Comparison of ENCODE assay signal across 8 mouse cellular contexts in the genomic region with DNA sequence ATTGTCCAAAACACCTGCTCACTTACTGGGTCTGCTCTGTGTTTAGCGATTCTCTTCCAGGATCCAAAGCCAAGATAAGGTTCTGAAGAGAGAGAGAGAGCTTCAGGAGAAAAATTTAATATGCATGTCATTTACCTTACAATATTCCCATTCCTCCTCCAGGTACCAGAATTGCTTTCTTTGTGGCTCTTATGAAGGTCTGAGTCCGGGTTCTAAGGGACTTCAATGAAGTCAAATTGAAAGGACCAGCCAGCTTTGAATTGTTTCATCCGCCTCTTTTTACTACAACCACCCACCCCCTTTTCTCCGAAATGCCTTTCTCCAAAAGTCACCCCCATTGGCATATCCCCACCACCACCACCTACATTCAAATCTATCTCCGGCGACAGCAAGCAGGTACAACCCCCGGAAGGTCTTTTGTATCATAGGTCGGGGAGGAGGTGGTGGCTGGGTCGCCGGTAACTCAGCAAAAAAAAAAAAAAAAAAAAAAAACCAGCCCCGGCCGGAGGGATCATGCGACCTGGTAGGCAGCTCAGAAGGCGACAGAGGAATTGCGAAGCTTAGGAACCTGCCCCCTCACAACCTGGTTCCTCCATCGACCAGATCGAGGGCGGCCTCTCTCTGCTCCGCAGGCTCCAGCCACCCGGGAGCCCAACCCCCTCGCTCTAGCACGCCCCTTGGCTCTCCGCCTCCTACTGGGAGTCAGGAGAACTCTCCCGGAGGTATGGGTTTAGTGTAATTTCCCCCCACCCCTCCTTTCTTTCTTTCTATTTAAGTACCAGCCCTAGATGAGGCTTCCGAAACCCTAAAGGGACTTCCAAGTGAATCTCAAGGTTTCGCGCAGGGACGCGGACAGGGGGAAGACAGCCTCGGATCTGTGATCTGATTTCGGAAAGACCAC. TPM values are rescaled to one million over a fixed set of nuclear protein-coding genes. Genes with fewer than 3 reads are reported as not detected.
A peak's percentile ranks its signal among the peaks of the same experiment; 100 is the strongest.
DNase-seq lines count a peak whose midpoint lies in the region; ATAC-seq and TF ChIP-seq lines count a peak whose summit lies in the region.

No protein-coding gene starts in this region.

- WGBS in heart, embryonic 13.5 days, result 2% methylated on average over 31 of the region's 31 CpGs
- under 1% methylated on average over 31 of the region's 31 CpGs for WGBS in kidney, postnatal 0 days
- 2% methylated on average over 31 of the region's 31 CpGs for WGBS in liver, embryonic 12.5 days (ENCODE audit: insufficient replicate concordance)

- peaks cover 25% of the 10 kb centered on the region for H3K4me1 ChIP-seq in brown adipose tissue, adult 24 weeks (ENCODE audit: control insufficient read depth, insufficient read depth, insufficient read length, low read length)
- peaks cover 48% of the 10 kb centered on the region for H3K4me1 ChIP-seq in heart, embryonic 13.5 days
- H3K4me1 ChIP-seq in kidney, postnatal 0 days (replicated peaks; ENCODE audit: insufficient read depth, low read length), result peaks cover 26% of the 10 kb centered on the region
- peaks cover 62% of the 10 kb centered on the region for H3K4me1 ChIP-seq in liver, embryonic 12.5 days

- ATAC-seq in CD4-positive, CD25-positive, alpha-beta regulatory T cell, adult 4 months, result peak; percentile 42
- peak; percentile 82 for ATAC-seq in erythroid progenitor cell, adult 5-6 weeks (replicated peaks; ENCODE audit: low FRiP score, poor library complexity, severe bottlenecking)
- ATAC-seq in heart, embryonic 13.5 days (ENCODE audit: extremely low read depth, insufficient number of reproducible peaks, low FRiP score, low TSS enrichment), result peak; percentile 66
- ATAC-seq in kidney, postnatal 0 days (replicated peaks; ENCODE audit: low FRiP score, low read depth), result peak; percentile 87
- ATAC-seq in liver, embryonic 12.5 days, result peak; percentile 77

- DNase-seq in kidney, postnatal 0 days (ENCODE audit: low spot score), result peak; percentile 98
- peak; percentile 85 for DNase-seq in naive thymus-derived CD4-positive, alpha-beta T cell, adult 2 months (ENCODE audit: low read depth)
- DNase-seq in splenic B cell, adult 2 months (ENCODE audit: low read depth, low spot score), result peak; percentile 80

- peak overlapping the region; percentile 92 for H3K9ac ChIP-seq in heart, embryonic 13.5 days
- H3K9ac ChIP-seq in kidney, postnatal 0 days (ENCODE audit: low read depth, low read length), result peak overlapping the region; percentile 91
- H3K9ac ChIP-seq in liver, embryonic 12.5 days, result peak overlapping the region; percentile 90

- H3K4me2 ChIP-seq in heart, embryonic 13.5 days, result peak overlapping the region; percentile 81
- peak overlapping the region; percentile 75 for H3K4me2 ChIP-seq in kidney, postnatal 0 days (ENCODE audit: low read length)
- H3K4me2 ChIP-seq in liver, embryonic 12.5 days, result peak overlapping the region; percentile 81

- H3K4me3 ChIP-seq in brown adipose tissue, adult 24 weeks (ENCODE audit: insufficient read depth, low read depth, low read length), result peak overlapping the region; percentile 68
- H3K4me3 ChIP-seq in heart, embryonic 13.5 days, result peak overlapping the region; percentile 75
- peak overlapping the region; percentile 57 for H3K4me3 ChIP-seq in kidney, postnatal 0 days (replicated peaks; ENCODE audit: low read depth, low read length)
- H3K4me3 ChIP-seq in liver, embryonic 12.5 days, result peak overlapping the region; percentile 77

- no peaks in the 10 kb centered on the region for H3K27me3 ChIP-seq in heart, embryonic 13.5 days (replicated peaks)
- H3K27me3 ChIP-seq in kidney, postnatal 0 days (ENCODE audit: insufficient read depth, low read length), result no peaks in the 10 kb centered on the region
- H3K27me3 ChIP-seq in liver, embryonic 12.5 days (replicated peaks), result no peaks in the 10 kb centered on the region
- no peaks in the 10 kb centered on the region for H3K27me3 ChIP-seq in splenic B cell, adult 2 months (ENCODE audit: control insufficient read depth, insufficient read depth, low read length, poor library complexity, severe bottlenecking)

- TF ChIP-seq CTCF in kidney, postnatal 0 days (IDR thresholded peaks at IDR 0.05; ENCODE audit: low read depth), result peak; percentile 77

- H3K36me3 ChIP-seq in heart, embryonic 13.5 days, result peaks cover 16% of the 10 kb centered on the region
- H3K36me3 ChIP-seq in kidney, postnatal 0 days (ENCODE audit: insufficient read depth, low read length), result no peaks in the 10 kb centered on the region; the same call in 1 of the 2 replicates
- peaks cover 35% of the 10 kb centered on the region for H3K36me3 ChIP-seq in liver, embryonic 12.5 days
- no peaks in the 10 kb centered on the region for H3K36me3 ChIP-seq in splenic B cell, adult 2 months (ENCODE audit: control insufficient read depth, insufficient read depth, low read length, poor library complexity, severe bottlenecking)

- H3K27ac ChIP-seq in brown adipose tissue, adult 24 weeks (replicated peaks; ENCODE audit: low read depth, low read length), result peak overlapping the region; percentile 100
- H3K27ac ChIP-seq in heart, embryonic 13.5 days (replicated peaks), result peak overlapping the region; percentile 95
- H3K27ac ChIP-seq in kidney, postnatal 0 days, result peak overlapping the region; percentile 99
- H3K27ac ChIP-seq in liver, embryonic 12.5 days, result peak overlapping the region; percentile 94

- no peaks in the 10 kb centered on the region for H3K9me3 ChIP-seq in heart, embryonic 13.5 days
- no peaks in the 10 kb centered on the region for H3K9me3 ChIP-seq in kidney, postnatal 0 days (replicated peaks; ENCODE audit: low read length)
- H3K9me3 ChIP-seq in liver, embryonic 12.5 days (replicated peaks), result no peaks in the 10 kb centered on the region

RNA-seq across cellular contexts. Expression of gene Bcl2l1, which starts 1.3 kb away (rescaled TPM):
- polyA plus RNA-seq in CD4-positive, CD25-positive, alpha-beta regulatory T cell, adult 4 months (2017; shearing (Covaris generic)), result 10 to 100 TPM; 55.5 to 75.0 TPM
- 22.5 and 23.5 TPM in 2 replicates for polyA plus RNA-seq in brown adipose tissue, adult 24 weeks (2012; ENCODE audit: insufficient read depth, insufficient read length, missing spikeins)
- 80.9 and 99.1 TPM in 2 replicates for total RNA-seq in erythroid progenitor cell, adult 5-6 weeks (2015; ENCODE audit: low replicate concordance)
- total RNA-seq in erythroid progenitor cell, adult 5-6 weeks (2017; ENCODE audit: low replicate concordance), result 76.9 and 94.9 TPM in 2 replicates
- polyA plus RNA-seq in heart, embryonic 13.5 days (2015; fragmentation: Nextera tagmentation; extraction: Ambion mirVana), result 59.6 and 62.8 TPM in 2 replicates
- polyA plus RNA-seq in kidney, postnatal 0 days (2015; fragmentation: Nextera tagmentation; extraction: Ambion mirVana), result 95.6 and 98.7 TPM in 2 replicates
- polyA plus RNA-seq in liver, embryonic 12.5 days (2016; fragmentation: Nextera tagmentation; extraction: Ambion mirVana), result 127 and 137 TPM in 2 replicates

RNA-seq across cellular contexts. Expression of gene Tpx2, which starts 17.5 kb away (rescaled TPM):
- polyA plus RNA-seq in CD4-positive, CD25-positive, alpha-beta regulatory T cell, adult 4 months (2017; shearing (Covaris generic)), result 1 to 10 TPM; 4.0 to 9.7 TPM
- not detected in 2 replicates for polyA plus RNA-seq in brown adipose tissue, adult 24 weeks (2012; ENCODE audit: insufficient read depth, insufficient read length, missing spikeins)
- total RNA-seq in erythroid progenitor cell, adult 5-6 weeks (2015; ENCODE audit: low replicate concordance), result 326 and 338 TPM in 2 replicates
- 393 and 412 TPM in 2 replicates for total RNA-seq in erythroid progenitor cell, adult 5-6 weeks (2017; ENCODE audit: low replicate concordance)
- polyA plus RNA-seq in heart, embryonic 13.5 days (2015; fragmentation: Nextera tagmentation; extraction: Ambion mirVana), result 51.1 and 55.5 TPM in 2 replicates
- polyA plus RNA-seq in kidney, postnatal 0 days (2015; fragmentation: Nextera tagmentation; extraction: Ambion mirVana), result 37.3 and 41.4 TPM in 2 replicates
- 88.0 and 89.9 TPM in 2 replicates for polyA plus RNA-seq in liver, embryonic 12.5 days (2016; fragmentation: Nextera tagmentation; extraction: Ambion mirVana)

Comparison
In these comparisons a context has a peak if more than half of its experiments do, and no peak if none do; other contexts are left out.
1. Peak in every context shown above with its lines: DNase-seq, ATAC-seq, H3K4me3 ChIP-seq and H3K27ac ChIP-seq.